Mouse (Mus musculus) liver, embryonic 14.5 days (tissue): ENCODE results near the gene Zfp273. TPM values are rescaled to one million over a fixed set of nuclear protein-coding genes. Genes with fewer than 3 reads are reported as not detected.

Source experiments
- ATAC-seq: fragments of 200-750 bp; cut with Nextera tagmentation; 2 replicates; pipeline ENCODE4 v1.8.0; 2017; ENCODE audit warnings: moderate number of reproducible peaks, mild to moderate bottlenecking, moderate library complexity; ENCODE audit not compliant: insufficient read depth
- DNase-seq, 3 experiments: peaks; one replicate each; pipeline ENCODE4 v3.0.0-alpha.2; 2012 to 2013; ENCODE audit warnings: low read depth in 3 of 3, low spot score in 3 of 3
- H3K27ac ChIP-seq: fragments of 300-500 bp; sonication (generic); 2 replicates; pipeline ENCODE4 v1.5.1; 2014; ENCODE audit warnings: moderate library complexity, mild to moderate bottlenecking, control low read depth, inconsistent platforms
- H3K27me3 ChIP-seq: fragments of 300-500 bp; sonication (generic); 2 replicates; pipeline ENCODE4 v1.6.1; 2014; ENCODE audit warnings: mild to moderate bottlenecking, low read length, moderate library complexity; ENCODE audit not compliant: control insufficient read depth, insufficient read depth
- H3K36me3 ChIP-seq: fragments of 300-500 bp; sonication (generic); replicated peaks from 2 replicates; pipeline ENCODE4 v1.6.1; 2014; ENCODE audit warnings: low read depth; ENCODE audit not compliant: control insufficient read depth, insufficient read depth
- H3K4me1 ChIP-seq, 2 experiments: fragments of 200-500 bp in 1 of 2; fragments of 300-500 bp in 1 of 2; sonication (generic) in 1 of 2; replicated peaks; 2 replicates each; pipeline ENCODE4 v1.6.1; 2012 to 2014; ENCODE audit warnings: antibody characterized with exemption in 1 of 2, inconsistent platforms in 1 of 2, low read length in 1 of 2; ENCODE audit not compliant: control insufficient read depth in 2 of 2, insufficient read depth in 2 of 2
- H3K4me2 ChIP-seq: fragments of 300-500 bp; sonication (generic); 2 replicates; pipeline ENCODE4 v1.6.1; 2014; ENCODE audit warnings: low read depth, mild to moderate bottlenecking, control low read depth, moderate library complexity
- H3K4me3 ChIP-seq, 2 experiments: fragments of 200-500 bp in 1 of 2; fragments of 300-500 bp in 1 of 2; sonication (generic) in 1 of 2; 2 replicates each; pipeline ENCODE4 v1.5.1; 2012 to 2014; ENCODE audit warnings: low read depth in 2 of 2, low read length in 2 of 2, mild to moderate bottlenecking in 2 of 2, control low read depth in 1 of 2, inconsistent platforms in 1 of 2, moderate library complexity in 1 of 2; ENCODE audit not compliant: insufficient read depth in 1 of 2
- H3K9ac ChIP-seq: fragments of 300-500 bp; sonication (generic); replicated peaks from 2 replicates; pipeline ENCODE4 v1.6.1; 2014; ENCODE audit warnings: mild to moderate bottlenecking, control low read depth, moderate library complexity
- H3K9me3 ChIP-seq: fragments of 300-500 bp; sonication (generic); 2 replicates; pipeline ENCODE4 v1.6.1; 2016; ENCODE audit warnings: low read length, mixed read lengths; ENCODE audit not compliant: control insufficient read depth
- CTCF ChIP-seq: IDR thresholded peaks from 2 replicates; pipeline ENCODE4 v1.5.1; 2016; ENCODE audit warnings: antibody characterized with exemption, low read depth, control low read depth
- EP300 ChIP-seq: IDR thresholded peaks from 2 replicates; pipeline ENCODE4 v1.6.1; 2016; ENCODE audit warnings: antibody characterized with exemption, low read depth
- WGBS: fragments of 180-500 bp; shearing (Covaris S2); extraction: QIAGEN DNeasy Blood & Tissue Kit; methylation state at CpG from one replicate; pipeline ENCODE4 v1.1.7; 2014; ENCODE audit not compliant: insufficient replicate concordance; 5-methylcytosine and 5-hydroxymethylcytosine counted together
- polyA plus RNA-seq, 2 experiments: library from polyadenylated mRNA; depleted of rRNA in 1 of 2; stranded (reverse) in 1 of 2; unstranded in 1 of 2; fragments of >200 nt; fragmentation: Nextera tagmentation in 1 of 2; extraction: Ambion mirVana in 1 of 2; gene quantifications; 2 replicates each; pipeline versions ENCODE4 v1.2.1 to v1.2.3; 2012 to 2014

Zfp273 gene
- polyA plus RNA-seq, 2 experiments: 0.63 to 0.89 TPM

GRCm38 (mm10) chr13:67853983-67854382 is 40.4 kb downstream of the Zfp273 start:
- ATAC-seq (no peak), DNase-seq (no peak)
- no peaks in the 10 kb centered on the region for H3K4me1 ChIP-seq
- WGBS: 54% methylated on average over 2 of the region's 2 CpGs
- H3K9me3 ChIP-seq: no peaks in the 10 kb centered on the region
- no peak overlapping the region for H3K4me3 ChIP-seq
- no peak overlapping the region for H3K9ac ChIP-seq
- H3K36me3 ChIP-seq: no peaks in the 10 kb centered on the region
- no peak overlapping the region for H3K4me2 ChIP-seq
- H3K27ac ChIP-seq: no peak overlapping the region
- TF ChIP-seq CTCF (no peak), EP300 (no peak)
- no peaks in the 10 kb centered on the region for H3K27me3 ChIP-seq

GRCm38 (mm10) chr13:67857317-67857716 is 43.8 kb downstream of the Zfp273 start:
- no peak overlapping the region for H3K4me2 ChIP-seq
- TF ChIP-seq CTCF: no peak
- TF ChIP-seq EP300: no peak
- no peaks in the 10 kb centered on the region for H3K27me3 ChIP-seq
- no peak overlapping the region for H3K4me3 ChIP-seq
- H3K9ac ChIP-seq: no peak overlapping the region
- H3K9me3 ChIP-seq: no peaks in the 10 kb centered on the region
- no peaks in the 10 kb centered on the region for H3K36me3 ChIP-seq
- 10% methylated on average over 1 of the region's 1 CpGs for WGBS
- DNase-seq (no peak), ATAC-seq (no peak)
- no peaks in the 10 kb centered on the region for H3K4me1 ChIP-seq
- H3K27ac ChIP-seq: no peak overlapping the region

GRCm38 (mm10) chr13:67862508-67862907 is 49.0 kb downstream of the Zfp273 start:
- Histone ChIP-seq H3K27ac (no peak overlapping the region), H3K27me3 (no peaks in the 10 kb centered on the region), H3K36me3 (no peaks in the 10 kb centered on the region), H3K4me1 (no peaks in the 10 kb centered on the region), H3K9me3 (no peaks in the 10 kb centered on the region), H3K4me2 (no peak overlapping the region), H3K9ac (no peak overlapping the region), H3K4me3 (no peak overlapping the region)
- TF ChIP-seq CTCF (no peak), EP300 (no peak)
- DNase-seq (no peak), ATAC-seq (no peak)
- WGBS: 70% methylated on average over 9 of the region's 9 CpGs

GRCm38 (mm10) chr13:67863026-67863425 is 49.5 kb downstream of the Zfp273 start, which contains the start of gene BC048507:
Gene BC048507, plus strand, starts transcription at chr13:67863326.
- no peaks in the 10 kb centered on the region for H3K4me1 ChIP-seq
- no peaks in the 10 kb centered on the region for H3K36me3 ChIP-seq
- TF ChIP-seq EP300: no peak
- no peak for TF ChIP-seq CTCF
- no peaks in the 10 kb centered on the region for H3K27me3 ChIP-seq
- DNase-seq (no peak), ATAC-seq (no peak)
- no peak within 1 kb of the TSS for H3K4me2 ChIP-seq
- no peak within 1 kb of the TSS for H3K4me3 ChIP-seq
- H3K9ac ChIP-seq: no peak within 1 kb of the TSS
- no peaks in the 10 kb centered on the region for H3K9me3 ChIP-seq
- 72% methylated on average over 11 of the region's 11 CpGs for WGBS
- H3K27ac ChIP-seq: no peak within 1 kb of the TSS

- Histone ChIP-seq H3K4me1 (no peaks in the 10 kb centered on the region), H3K27ac (no peak overlapping the region), H3K4me3 (no peak overlapping the region), H3K9ac (no peak overlapping the region), H3K4me2 (no peak overlapping the region), H3K9me3 (no peaks in the 10 kb centered on the region), H3K27me3 (no peaks in the 10 kb centered on the region), H3K36me3 (no peaks in the 10 kb centered on the region)
- TF ChIP-seq CTCF (no peak), EP300 (no peak)
- DNase-seq (no peak), ATAC-seq (no peak)
- 54% methylated on average over 5 of the region's 5 CpGs for WGBS
These were observed 51.3 kb downstream of the Zfp273 start for GRCm38 (mm10) chr13:67864764-67865350.
